Mouse (Mus musculus) neural tube, embryonic 14.5 days (tissue): Measurements from ENCODE around the gene Srgap1. TPM values are rescaled to one million over a fixed set of nuclear protein-coding genes. Genes with fewer than 3 reads are reported as not detected.

Source experiments
- ATAC-seq: fragments of 200-750 bp; cut with Nextera tagmentation; 2 replicates; pipeline ENCODE4 v1.8.0; 2017; ENCODE audit warnings: low read depth, mild to moderate bottlenecking, moderate TSS enrichment, moderate library complexity
- H3K27ac ChIP-seq: fragments of 300-500 bp; sonication (generic); 2 replicates; pipeline ENCODE4 v1.5.1; 2014; ENCODE audit warnings: low read depth, mild to moderate bottlenecking, control low read depth, low read length, moderate library complexity, mixed read lengths
- H3K27me3 ChIP-seq: fragments of 300-500 bp; sonication (generic); 2 replicates; pipeline ENCODE4 v1.6.1; 2014; ENCODE audit warnings: low read length; ENCODE audit not compliant: control insufficient read depth, insufficient read depth
- H3K36me3 ChIP-seq: fragments of 300-500 bp; sonication (generic); 2 replicates; pipeline ENCODE4 v1.6.1; 2014; ENCODE audit warnings: low read length, mixed read lengths; ENCODE audit not compliant: control insufficient read depth, insufficient read depth
- H3K4me1 ChIP-seq: fragments of 300-500 bp; sonication (generic); 2 replicates; pipeline ENCODE4 v1.6.1; 2014; ENCODE audit warnings: low read length; ENCODE audit not compliant: control insufficient read depth, insufficient read depth
- H3K4me2 ChIP-seq: fragments of 300-500 bp; sonication (generic); 2 replicates; pipeline ENCODE4 v1.6.1; 2014; ENCODE audit warnings: mild to moderate bottlenecking, low read depth, low read length, control low read depth
- H3K4me3 ChIP-seq: fragments of 300-500 bp; sonication (generic); 2 replicates; pipeline ENCODE4 v1.5.1; 2014; ENCODE audit warnings: low read depth, low read length, control low read depth, mixed read lengths
- H3K9ac ChIP-seq: fragments of 300-500 bp; sonication (generic); replicated peaks from 2 replicates; pipeline ENCODE4 v1.6.1; 2014; ENCODE audit warnings: low read depth, mild to moderate bottlenecking, control low read depth, low read length, mixed read lengths
- H3K9me3 ChIP-seq: fragments of 300-500 bp; sonication (generic); 2 replicates; pipeline ENCODE4 v1.6.1; 2016; ENCODE audit warnings: low read length; ENCODE audit not compliant: control insufficient read depth
- WGBS: fragments of 180-500 bp; shearing (Covaris S2); extraction: QIAGEN DNeasy Blood & Tissue Kit; methylation state at CpG from one replicate; pipeline ENCODE4 v1.1.7; 2014; 5-methylcytosine and 5-hydroxymethylcytosine counted together
- polyA plus RNA-seq: library from polyadenylated mRNA; unstranded; fragments of >200 nt; fragmentation: Nextera tagmentation; extraction: Ambion mirVana; gene quantifications from 2 replicates; pipeline ENCODE4 v1.2.1, GENCODE M21; 2014

The Srgap1 gene
- polyA plus RNA-seq, 1 experiment from 2014 or later: 32.8 TPM

- no peak overlapping the region for H3K4me3 ChIP-seq
- peaks cover 15% of the 10 kb centered on the region for H3K4me1 ChIP-seq
- no peak overlapping the region for H3K4me2 ChIP-seq
- no peaks in the 10 kb centered on the region for H3K36me3 ChIP-seq
- 55% methylated on average over 2 of the region's 2 CpGs for WGBS
- no peaks in the 10 kb centered on the region for H3K27me3 ChIP-seq
- H3K27ac ChIP-seq: 0 out of 2 replicates have a peak overlapping the region, but pooled peaks have one; percentile 48
- ATAC-seq: 0 out of 2 replicates have a peak, but pooled peaks have one; percentile 22
- no peaks in the 10 kb centered on the region for H3K9me3 ChIP-seq
- H3K9ac ChIP-seq: no peak overlapping the region
These were observed 38.8 kb downstream of the Srgap1 start for GRCm38 (mm10) chr10:122008370-122008730.

GRCm38 (mm10) chr10:122006606-122007005 lies 40.5 kb downstream of the Srgap1 start:
- H3K9ac ChIP-seq: no peak overlapping the region
- no peak overlapping the region; the same call in 1 of the 2 replicates for H3K27ac ChIP-seq
- H3K36me3 ChIP-seq: no peaks in the 10 kb centered on the region
- 35% methylated on average over 5 of the region's 5 CpGs for WGBS
- H3K4me1 ChIP-seq: peaks cover 15% of the 10 kb centered on the region
- no peaks in the 10 kb centered on the region for H3K27me3 ChIP-seq
- ATAC-seq: no peak
- H3K4me3 ChIP-seq: no peak overlapping the region
- no peak overlapping the region for H3K4me2 ChIP-seq
- H3K9me3 ChIP-seq: no peaks in the 10 kb centered on the region

GRCm38 (mm10) chr10:122006151-122006550 lies 41.0 kb downstream of the Srgap1 start:
- no peak for ATAC-seq
- Histone ChIP-seq H3K27ac (no peak overlapping the region), H3K27me3 (no peaks in the 10 kb centered on the region), H3K4me3 (no peak overlapping the region), H3K36me3 (no peaks in the 10 kb centered on the region), H3K9ac (no peak overlapping the region), H3K4me2 (no peak overlapping the region), H3K9me3 (no peaks in the 10 kb centered on the region), H3K4me1 (peaks cover 15% of the 10 kb centered on the region)
- 80% methylated on average over 6 of the region's 6 CpGs for WGBS

GRCm38 (mm10) chr10:122005560-122005959 lies 41.6 kb downstream of the Srgap1 start:
- H3K4me1 ChIP-seq: peaks cover 15% of the 10 kb centered on the region
- H3K36me3 ChIP-seq: no peaks in the 10 kb centered on the region
- H3K4me2 ChIP-seq: no peak overlapping the region
- H3K27ac ChIP-seq: no peak overlapping the region
- no peak overlapping the region for H3K4me3 ChIP-seq
- WGBS: 66% methylated on average over 6 of the region's 6 CpGs
- H3K27me3 ChIP-seq: no peaks in the 10 kb centered on the region
- ATAC-seq: no peak
- H3K9me3 ChIP-seq: no peaks in the 10 kb centered on the region
- no peak overlapping the region for H3K9ac ChIP-seq

GRCm38 (mm10) chr10:122002930-122003329 lies 44.2 kb downstream of the Srgap1 start:
- Histone ChIP-seq H3K4me2 (no peak overlapping the region), H3K27me3 (no peaks in the 10 kb centered on the region), H3K4me3 (no peak overlapping the region), H3K9me3 (no peaks in the 10 kb centered on the region), H3K36me3 (no peaks in the 10 kb centered on the region), H3K4me1 (no peaks in the 10 kb centered on the region; the same call in none of the 2 replicates), H3K9ac (no peak overlapping the region), H3K27ac (no peak overlapping the region)
- 93% methylated on average over 6 of the region's 6 CpGs for WGBS
- ATAC-seq: no peak

DNA sequence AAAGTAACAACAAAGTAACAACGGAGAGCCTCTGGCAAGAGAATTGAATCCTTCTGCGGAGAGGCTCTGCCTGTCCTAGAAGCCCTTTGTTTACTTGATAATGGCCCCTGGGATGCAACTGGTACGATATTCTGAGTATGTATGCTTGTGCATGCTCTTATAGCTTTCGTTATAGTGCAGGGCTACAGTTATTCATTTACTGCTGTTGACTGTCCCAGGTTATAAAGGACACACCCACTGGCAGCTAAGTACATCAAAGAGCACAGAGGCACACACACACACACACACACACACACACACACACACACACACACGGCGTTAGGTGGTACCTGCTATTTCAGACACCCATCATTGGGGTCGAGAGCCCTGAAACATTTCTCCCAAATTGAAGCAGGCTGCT lies 48.3 kb downstream of the Srgap1 start:
- Histone ChIP-seq H3K4me2 (no peak overlapping the region), H3K36me3 (no peaks in the 10 kb centered on the region), H3K4me1 (peaks cover 2% of the 10 kb centered on the region; the same call in 1 of the 2 replicates), H3K9ac (no peak overlapping the region), H3K4me3 (no peak overlapping the region), H3K9me3 (no peaks in the 10 kb centered on the region), H3K27me3 (no peaks in the 10 kb centered on the region), H3K27ac (no peak overlapping the region)
- ATAC-seq: no peak
- 72% methylated on average over 7 of the region's 7 CpGs for WGBS

DNA sequence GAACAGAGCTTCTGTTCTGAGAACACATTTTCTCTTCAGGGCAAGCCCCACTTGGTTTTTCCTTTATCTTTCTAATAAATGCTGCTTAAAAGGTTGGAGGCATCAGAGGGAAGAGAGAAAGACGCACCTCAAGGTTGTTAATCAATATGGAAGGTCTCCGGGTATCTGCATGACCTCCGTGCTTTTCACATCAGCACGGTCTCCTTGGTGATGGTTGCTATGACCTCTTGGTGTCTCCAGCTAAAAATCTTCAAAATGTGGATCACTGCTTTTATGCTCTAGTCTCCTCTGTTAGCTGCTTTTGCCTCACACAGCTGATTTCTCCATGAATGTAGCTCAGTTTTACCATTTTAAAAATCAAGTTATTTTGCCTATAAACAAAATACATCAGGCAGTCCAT lies 50.6 kb downstream of the Srgap1 start:
- ATAC-seq: peak; percentile 55; the same call in 1 of the 2 replicates
- H3K4me2 ChIP-seq: no peak overlapping the region
- H3K27me3 ChIP-seq: no peaks in the 10 kb centered on the region
- peaks cover 2% of the 10 kb centered on the region; the same call in 1 of the 2 replicates for H3K4me1 ChIP-seq
- H3K9me3 ChIP-seq: no peaks in the 10 kb centered on the region
- H3K4me3 ChIP-seq: no peak overlapping the region
- no peak overlapping the region for H3K27ac ChIP-seq
- H3K36me3 ChIP-seq: no peaks in the 10 kb centered on the region
- no peak overlapping the region for H3K9ac ChIP-seq
- WGBS: 14% methylated on average over 4 of the region's 4 CpGs

- Histone ChIP-seq H3K9me3 (no peaks in the 10 kb centered on the region), H3K4me1 (peaks cover 2% of the 10 kb centered on the region; the same call in 1 of the 2 replicates), H3K27ac (no peak overlapping the region; the same call in 1 of the 2 replicates), H3K4me2 (no peak overlapping the region), H3K9ac (no peak overlapping the region), H3K4me3 (no peak overlapping the region), H3K27me3 (no peaks in the 10 kb centered on the region), H3K36me3 (no peaks in the 10 kb centered on the region)
- 41% methylated on average over 4 of the region's 4 CpGs for WGBS
- ATAC-seq: no peak
These were observed 51.7 kb downstream of the Srgap1 start for GRCm38 (mm10) chr10:121995448-121995847.

GRCm38 (mm10) chr10:121994660-121995059 lies 52.5 kb downstream of the Srgap1 start:
- Histone ChIP-seq H3K9ac (no peak overlapping the region), H3K36me3 (no peaks in the 10 kb centered on the region)
- ATAC-seq: no peak

More at GRCm38 (mm10) chr10:121994660-121995059, 52.5 kb downstream of the Srgap1 start:
- Histone ChIP-seq H3K9me3 (no peaks in the 10 kb centered on the region), H3K27me3 (no peaks in the 10 kb centered on the region), H3K27ac (no peak overlapping the region), H3K4me3 (no peak overlapping the region), H3K4me1 (peaks cover 2% of the 10 kb centered on the region; the same call in 1 of the 2 replicates), H3K4me2 (no peak overlapping the region)
- 51% methylated on average over 5 of the region's 5 CpGs for WGBS
